Mouse (Mus musculus) induced T-regulatory cell, adult 2 months (primary cell): ENCODE measurements around the gene Mtg2.
A peak's percentile ranks its signal among the peaks of the same experiment; 100 is the strongest.

Source experiments
- DNase-seq: peaks from one replicate; pipeline ENCODE4 v3.0.0-alpha.2; 2012; ENCODE audit warnings: low read depth

Mtg2 gene

DNA sequence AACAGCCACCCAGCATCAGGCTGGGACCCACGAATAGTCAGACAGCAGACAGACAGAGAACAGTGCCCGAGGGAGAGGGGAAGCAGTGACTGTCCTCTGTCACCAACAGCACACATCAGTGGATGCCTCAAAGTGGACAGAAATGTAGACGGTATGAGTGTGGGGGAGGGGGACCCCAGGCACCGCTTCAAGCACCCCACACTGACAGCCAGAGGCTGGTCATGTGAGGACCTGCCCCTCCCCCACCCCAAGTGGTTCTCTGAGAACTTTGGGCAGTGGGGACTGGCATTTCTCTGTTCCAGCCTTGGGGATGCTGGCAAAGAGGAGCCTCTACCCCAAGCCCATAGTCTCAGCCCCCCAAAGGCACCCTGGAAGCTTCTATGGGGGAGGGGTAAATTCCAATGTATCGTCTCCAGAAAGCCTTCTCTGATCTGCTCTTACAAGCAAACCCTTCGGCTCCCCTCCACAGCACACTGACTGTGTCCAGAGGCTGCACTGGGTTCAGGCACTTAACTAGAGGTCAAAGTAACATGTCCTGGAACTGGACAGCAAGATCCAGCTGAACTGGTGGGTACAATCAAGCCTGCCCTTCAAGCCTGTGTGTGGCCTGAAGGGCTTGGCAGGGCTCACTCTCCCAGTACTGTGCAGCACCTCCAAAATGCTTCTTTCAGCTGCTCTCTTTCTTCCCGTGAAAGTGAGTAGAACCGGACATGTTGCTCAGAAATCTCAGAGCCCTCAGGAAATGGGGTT lies 35.2 kb downstream of the Mtg2 start:
- no peak for DNase-seq

DNA sequence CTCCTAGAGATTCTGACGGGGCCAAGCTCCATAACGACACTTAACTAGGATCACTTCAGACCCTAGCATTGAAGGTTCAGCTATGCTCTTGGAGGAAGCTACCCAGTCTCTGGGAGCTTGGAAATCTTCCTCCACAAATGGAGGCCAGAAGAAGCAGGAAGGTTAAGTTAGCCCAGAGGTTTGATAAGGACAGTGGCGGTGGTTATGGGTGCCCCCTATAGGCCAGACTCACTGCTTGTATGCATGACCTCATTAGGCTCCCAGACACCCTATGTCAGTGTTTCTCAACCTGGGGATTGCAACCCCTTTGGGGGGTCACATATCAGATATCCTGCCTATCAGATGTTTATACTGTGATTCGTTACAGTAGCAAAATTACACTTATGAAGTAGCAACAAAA lies 36.7 kb downstream of the Mtg2 start:
- DNase-seq: peak; percentile 42

DNA sequence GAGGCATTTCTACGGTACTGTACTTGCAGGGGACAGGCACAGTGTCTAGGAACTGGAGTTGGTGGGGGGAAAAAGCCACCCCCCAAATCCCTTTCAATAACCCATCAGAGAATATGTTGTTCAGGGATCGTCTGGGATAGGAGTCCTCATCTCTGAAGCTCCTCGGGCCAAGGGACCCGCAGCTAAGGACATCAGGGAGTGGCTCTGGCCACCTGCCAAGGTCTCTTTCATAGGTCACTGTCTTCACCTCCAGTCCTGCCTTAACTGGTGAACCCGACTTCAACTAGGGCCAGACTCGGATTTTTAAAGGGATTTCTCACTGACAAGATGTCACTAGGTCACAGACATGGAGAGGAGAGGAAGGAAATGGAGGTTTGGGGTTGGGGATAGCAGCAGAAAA lies 37.9 kb downstream of the Mtg2 start:
- DNase-seq: no peak

DNA sequence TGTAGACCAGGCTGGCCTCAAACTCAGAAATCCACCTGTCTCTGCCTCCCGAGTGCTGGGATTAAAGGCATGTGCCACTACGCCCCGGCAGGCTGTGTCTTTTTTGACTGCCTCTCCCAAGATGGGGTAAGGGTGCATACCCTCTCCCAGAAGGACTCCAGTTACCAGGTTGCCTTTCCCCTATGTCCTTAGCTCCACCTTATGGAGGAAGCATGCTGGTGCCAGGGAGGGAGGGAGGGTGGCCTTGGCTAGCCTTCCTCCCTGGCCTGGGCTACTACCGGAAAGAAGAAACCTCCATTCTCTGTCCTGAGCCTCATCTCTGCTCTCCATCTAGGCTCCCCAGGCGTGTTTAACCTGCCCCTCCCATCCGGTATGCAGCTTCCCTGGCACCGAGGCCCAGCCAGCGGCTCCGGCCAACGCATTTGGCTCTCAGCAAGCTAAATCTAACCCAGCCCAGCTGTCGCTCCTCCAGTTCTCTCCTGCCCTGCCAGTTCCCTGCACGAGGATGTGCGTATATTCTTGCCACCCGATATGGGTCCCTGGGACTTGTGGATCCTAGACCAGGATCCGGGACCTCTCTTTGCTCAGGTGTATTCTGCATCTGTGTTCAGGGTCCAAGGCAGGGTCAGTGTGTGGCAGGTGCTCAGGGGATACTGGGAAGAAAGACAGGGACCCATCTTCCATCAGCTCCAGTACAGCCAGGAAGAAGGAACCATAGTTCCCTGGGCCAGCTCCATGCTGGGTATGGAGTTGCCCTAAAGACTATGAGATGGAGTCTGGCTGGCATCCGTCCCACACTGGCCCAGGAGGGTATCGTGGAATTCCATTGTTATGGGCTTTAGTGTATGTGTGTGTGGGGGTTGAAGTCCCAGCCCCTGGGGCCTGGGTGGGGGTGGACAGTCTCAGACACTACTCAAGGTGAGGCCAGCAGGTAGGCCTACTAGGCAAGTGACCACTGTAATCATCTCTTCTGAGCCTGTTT lies 43.8 kb downstream of the Mtg2 start:
- DNase-seq: no peak

DNA sequence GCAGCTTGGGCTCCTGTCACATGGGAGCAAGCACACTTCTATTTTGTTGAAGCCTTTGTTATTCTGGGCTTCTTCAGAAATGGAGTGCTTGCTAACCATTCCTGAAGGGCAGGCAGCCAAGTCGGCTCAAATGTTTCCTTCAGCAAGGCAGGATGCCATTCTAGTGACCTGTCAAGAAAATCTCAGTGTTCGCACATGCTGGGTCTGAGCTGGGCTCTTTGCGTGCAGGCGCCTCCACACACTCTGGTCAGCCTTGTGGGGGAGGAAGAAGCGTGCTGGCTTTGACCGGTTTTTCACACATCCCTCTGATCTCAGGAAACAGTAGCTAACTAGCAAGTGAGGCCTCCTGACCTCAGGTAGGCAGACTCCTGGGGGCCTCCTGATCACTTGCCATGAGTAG lies 44.9 kb downstream of the Mtg2 start:
- no peak for DNase-seq

DNA sequence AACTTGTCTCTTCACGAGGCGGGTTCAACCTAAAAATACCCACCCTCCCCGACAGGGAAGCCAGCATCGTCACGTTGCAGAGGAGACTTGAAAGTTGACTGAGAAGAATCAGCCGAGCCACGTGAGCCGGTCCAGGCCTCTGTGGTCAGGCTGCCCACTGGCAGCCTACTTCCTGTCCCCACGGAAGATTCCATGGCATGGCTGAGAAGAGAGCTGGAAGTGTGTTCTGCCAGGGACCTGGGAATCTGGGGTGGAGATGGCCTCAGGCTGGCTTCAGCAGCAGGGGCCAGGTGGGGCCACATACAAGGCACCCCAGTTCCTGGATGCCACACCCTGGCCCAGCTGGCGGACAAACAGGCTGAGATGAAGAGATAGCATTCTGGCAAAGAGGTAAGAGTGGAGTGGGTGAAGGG lies 45.7 kb downstream of the Mtg2 start:
- DNase-seq: no peak

DNA sequence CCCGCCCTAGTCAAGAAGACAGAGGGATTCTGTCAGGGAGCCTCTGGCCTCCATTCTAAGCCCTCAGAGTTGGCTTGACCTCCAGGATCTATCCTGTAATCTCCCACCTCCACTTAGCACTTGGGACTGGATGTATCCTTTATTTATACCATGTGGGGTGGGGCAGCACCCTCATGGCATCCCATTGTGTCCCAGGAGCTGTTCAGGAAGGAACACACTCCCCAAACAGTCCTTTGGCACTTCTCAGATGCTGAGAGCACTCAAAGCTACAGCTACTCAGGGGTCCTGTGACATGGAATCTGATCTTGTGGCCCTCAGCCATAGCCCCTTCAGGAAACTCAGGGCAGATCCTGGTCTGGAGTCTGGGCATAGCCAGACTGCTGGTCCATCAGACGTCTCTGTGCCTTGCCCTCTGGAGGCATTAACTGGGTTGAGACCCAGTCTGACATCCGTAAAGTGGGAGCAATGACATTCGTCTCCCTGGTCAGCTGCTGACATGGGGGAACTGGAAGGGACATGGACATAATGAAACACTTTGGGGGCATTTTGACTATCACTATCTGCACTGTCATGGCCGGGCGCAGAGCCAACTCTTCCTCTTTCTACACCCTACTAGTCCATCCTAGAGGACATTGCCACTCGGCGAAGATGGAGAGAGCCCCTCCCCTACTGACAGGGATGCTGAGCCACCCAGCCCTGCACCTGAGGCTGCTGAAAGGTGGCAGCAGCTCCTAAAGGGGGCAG lies 46.5 kb downstream of the Mtg2 start:
- no peak for DNase-seq

DNA sequence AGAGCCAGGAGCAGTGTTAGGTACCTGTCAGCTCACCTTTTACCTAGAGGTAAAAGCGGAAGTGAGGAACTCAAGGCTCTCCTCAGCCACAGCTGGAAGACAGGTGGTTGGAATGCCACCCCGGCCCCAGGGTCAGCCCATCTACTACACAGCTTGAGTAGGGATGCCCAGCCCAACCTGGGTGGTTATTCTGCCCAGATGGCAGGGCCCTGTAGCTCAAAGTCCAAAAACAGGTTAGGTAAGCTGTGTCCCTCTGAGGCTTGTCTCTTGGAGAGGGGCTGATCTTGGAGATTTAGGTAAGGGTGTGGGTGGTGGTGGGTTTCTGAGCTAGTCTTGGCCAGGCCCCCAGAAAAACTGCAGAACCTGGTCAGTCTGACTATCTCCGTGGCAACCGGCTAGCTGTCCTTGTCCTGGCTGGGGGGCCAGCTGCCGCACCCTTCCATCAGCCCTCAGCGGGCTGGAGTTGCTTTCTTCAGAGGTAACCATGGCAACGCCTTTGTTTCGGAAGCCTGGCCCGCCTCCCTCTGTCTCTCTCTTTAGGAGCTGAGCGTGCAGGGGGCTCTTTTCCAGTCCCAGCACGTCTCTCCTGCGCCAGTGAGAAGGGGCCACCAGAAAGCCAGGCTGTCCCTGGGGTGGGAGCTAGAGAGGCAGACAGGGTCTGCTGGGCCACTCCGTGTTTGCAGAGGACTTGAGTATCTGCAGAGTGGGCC lies 47.3 kb downstream of the Mtg2 start:
- DNase-seq: peak; percentile 61

DNA sequence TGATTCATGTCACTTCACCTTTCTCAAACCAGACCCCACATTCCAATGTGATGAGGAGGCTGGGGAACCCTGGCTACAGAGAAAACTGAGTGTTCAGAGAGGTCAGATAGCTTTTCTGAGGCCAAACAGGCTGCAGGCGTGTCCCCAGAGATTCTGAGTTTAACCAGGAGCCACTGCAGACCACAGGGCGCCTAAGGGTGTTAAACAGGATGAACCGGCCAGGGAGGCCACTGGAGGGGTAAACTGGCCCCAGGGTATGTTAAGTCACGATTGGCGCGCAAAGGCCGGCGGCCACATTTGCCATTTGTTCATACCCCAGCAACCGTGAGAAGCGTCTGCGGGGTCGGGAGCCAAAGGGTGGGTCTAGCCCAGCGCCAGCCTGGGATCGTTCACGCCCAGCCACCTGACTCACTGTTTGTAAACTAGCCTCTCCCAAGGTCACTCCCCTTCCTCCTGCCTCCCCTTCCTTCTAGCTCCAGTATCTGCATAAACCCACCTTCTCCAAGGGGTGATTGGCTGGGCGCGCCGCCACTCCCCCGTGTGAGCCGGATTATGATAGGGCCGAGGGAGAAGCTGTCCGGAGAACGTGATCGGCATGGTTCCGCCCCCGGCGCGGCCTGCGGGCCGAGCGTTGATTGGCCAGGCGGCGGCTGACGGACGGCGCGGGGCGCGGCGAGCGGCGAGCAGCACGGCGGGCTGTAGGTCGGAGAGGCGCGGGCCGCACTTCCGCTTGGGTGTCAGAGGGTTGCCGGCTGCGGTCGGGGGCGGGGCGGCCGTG lies 48.5 kb downstream of the Mtg2 start, which contains the start of gene Osbpl2:
Gene Osbpl2 (plus strand): TSS at position 646 of the 778 bp plus-strand sequence.
- DNase-seq: peak; percentile 97

DNA sequence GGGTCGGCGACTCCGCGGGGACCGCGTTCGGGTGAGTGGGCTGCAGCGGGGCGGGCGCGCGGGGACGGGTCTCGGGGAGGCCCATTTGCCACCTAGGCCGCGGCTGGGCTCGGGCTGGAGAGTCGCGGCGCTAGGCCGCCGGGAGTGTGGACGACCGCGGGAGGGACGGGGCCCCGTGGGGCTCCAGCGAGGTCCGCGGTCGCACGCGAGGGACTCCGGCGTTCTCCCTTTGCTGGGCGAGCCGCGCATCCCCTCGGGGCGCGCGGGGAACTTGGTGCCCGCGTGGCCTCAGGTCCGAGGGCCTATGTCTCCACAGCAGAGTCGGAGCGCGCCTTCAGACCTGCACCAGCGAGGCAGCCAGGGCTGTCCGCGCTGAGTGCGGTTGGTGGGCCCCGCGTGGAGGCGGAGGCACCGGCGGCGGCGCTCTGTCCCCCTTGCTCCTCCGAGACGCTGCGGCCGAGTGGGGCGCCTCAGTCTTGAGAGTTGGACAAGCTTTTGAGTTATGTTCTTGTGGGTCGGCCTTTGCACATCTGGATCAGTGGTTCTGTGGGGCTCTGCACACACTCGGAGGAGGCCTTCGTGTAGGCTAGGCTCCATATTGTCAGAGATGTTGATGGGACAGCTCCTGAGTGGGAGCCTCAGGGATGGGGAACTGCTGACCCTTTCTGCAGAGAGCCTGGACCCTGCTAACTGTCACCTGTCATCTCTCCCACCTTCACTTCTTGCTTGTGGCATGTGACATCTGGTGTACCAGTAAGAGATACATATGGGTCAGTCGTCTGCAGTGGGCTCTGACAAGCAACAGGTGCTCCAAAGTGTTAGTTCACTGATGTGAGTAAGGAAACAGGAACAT lies 49.3 kb downstream of the Mtg2 start:
- DNase-seq: no peak

DNA sequence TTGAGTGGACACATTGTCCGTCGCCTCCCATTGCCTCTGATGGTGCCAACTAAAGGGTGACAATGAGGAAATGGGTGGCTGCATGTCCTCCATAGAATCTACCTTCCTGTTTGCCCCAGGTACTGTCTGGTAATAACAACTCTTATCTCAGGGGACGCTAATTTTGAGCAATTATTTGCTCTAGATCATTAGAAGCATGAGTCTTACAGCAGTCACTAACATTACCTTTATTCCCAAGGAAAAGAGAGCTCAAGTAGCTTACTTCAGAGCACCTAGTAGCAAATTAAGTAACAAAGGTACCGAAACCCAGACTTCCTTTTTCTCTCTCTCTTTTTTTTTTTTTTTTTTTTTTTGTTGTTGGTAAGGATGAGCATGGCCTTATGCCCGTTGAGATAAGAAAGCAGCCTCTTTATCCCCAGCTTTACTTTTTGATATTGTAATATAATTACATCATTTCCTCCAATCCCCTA lies 49.9 kb downstream of the Mtg2 start:
- DNase-seq: peak; percentile 47

DNA sequence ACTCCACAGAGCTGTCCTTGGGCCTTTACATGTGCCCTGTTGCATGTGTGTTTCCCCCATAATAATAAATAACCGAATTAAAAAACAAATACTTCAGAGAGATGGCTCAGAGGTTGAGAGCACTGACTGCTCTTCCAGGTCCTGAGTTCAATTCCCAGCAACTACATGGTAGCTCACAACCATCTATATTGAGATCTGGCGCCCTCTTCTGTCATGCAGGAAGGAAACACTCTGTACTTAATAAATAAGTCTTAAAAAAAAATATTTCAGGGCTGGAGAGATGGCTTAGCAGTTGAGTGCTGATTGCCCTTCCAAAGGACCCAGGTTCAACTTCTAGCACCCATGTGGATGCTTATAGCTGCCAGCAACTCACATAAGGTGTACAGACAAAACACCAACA lies 53.8 kb downstream of the Mtg2 start:
- DNase-seq: peak; percentile 46

DNA sequence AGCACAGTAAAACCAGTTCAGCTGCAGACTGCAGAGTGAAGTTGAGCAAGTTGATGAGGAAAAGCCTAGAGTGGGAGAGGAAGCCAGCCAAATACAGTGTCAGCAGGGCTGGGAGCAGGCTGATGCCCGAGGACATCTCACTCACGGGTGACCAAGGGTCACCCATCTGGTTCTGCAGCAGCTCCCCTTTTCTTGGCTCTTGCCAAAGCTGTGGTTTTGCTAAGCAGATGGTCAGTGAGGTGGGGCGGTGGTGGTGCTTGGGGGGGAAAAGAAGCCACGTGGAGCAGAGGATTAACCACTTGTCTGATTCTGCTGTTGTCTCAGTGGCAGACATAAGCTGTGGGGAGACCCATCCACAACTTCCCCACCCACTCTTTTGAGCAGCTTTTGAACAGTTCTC lies 55.8 kb downstream of the Mtg2 start:
- DNase-seq: no peak

DNA sequence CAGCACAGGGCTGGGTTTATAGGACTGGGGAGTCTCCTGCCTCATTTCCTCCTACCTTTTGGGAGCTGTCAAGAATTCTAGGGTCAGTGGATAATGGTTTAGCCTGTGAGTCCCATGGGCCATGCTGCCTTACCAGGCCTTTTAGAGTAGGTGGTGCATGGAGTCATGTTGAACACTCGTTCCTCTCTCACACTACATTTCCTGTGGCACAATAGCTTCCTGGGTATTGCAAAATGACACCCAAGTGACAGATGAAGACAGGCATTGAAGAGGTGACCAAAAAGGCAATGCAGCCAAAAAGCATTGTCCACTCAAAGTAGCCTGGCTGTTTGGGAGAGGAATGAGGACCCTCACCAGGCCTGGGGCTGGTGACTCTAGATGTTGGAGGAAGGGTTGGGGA lies 57.3 kb downstream of the Mtg2 start:
- no peak for DNase-seq

DNA sequence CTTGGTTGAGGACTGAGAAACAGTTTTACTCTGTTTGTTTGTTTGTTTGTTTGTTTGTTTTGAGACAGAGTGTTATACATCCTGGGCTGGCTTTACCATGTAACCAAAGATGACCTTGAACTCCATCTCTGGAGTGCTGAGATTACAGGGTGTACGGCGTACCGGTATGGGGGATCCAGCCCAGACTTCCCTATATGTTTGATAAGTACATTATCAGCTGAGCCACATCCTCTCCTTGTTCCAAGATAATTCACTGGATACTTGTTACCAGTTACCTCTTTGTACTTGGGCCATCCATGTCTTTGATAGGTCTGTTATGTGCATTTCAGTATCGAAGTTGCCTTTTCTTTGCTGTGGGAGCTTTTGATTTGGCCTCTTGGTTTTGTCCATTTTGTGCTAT lies 62.8 kb downstream of the Mtg2 start:
- no peak for DNase-seq

DNA sequence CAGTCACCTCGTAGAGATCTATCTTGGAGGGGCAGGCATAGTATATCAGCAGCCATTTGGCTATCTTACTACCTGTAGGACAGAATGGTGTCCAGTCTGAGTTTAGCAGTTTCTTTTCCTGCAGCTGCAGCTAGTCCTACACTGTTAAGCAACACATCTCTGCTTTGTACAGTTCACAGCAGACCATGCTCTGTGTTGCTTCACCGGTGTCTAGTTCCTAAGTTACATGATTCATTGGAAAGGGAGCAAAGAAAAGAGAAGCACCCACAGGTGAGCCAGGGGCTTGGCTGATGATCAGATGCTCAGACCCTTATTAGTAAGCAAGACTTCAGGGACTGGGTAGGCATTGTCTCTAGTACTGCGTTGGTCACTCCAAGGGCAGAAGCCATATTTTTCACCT lies 63.5 kb downstream of the Mtg2 start:
- DNase-seq: no peak

DNA sequence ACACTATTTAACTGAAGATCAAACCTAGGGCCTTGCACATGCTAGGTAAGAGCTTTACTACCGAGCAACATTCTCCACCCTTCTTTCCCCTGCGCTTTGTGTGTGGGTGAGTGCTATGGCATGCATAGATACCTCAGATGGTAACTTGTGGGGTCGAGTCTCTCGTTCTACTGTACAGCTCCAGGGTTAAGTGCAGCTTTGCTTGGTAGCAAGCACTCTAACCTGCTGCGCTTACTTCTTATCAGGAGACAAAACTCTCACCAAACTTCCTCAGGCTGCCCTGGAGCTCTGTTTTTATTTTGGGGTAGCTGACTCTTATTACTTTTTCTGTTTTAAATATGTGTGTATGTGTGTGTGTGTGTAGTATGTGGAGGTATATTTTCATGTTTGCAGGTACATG lies 65.0 kb downstream of the Mtg2 start:
- DNase-seq: no peak
